Mouse (Mus musculus) Muller cell, postnatal 12 days (primary cell): Measurements from ENCODE around the gene Stk39.

Experiments
- DNase-seq: peaks from one replicate; pipeline ENCODE4 v3.0.0-alpha.2; 2015; ENCODE audit errors: inconsistent ontology term

Stk39 gene

GRCm38 (mm10) chr2:68458115-68458514 is 14.0 kb downstream of the Stk39 start:
- DNase-seq, result no peak

- no peak for DNase-seq
These were observed 14.5 kb downstream of the Stk39 start for GRCm38 (mm10) chr2:68457455-68458032.

GRCm38 (mm10) chr2:68456899-68457298 is 15.2 kb downstream of the Stk39 start:
- DNase-seq, result no peak

DNA sequence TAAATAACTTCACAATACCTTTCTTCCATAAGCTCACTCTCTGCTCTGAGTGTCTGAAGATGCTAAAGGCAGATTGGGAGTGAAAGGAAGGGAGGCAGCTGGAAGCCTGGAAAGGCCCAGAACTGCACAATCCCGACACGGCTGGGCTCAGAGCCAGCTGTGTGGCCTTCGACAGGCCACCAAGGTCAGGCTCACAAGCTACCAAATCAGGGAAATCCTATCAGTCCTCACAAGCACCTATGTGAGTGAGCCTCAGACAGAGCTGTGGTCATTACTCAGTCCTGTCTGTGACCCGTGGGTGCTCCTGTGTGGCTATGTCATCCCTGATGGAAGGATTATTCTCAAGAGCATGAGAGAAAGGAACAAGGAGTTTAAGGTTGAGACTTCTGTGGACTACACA is 19.7 kb downstream of the Stk39 start:
- no peak for DNase-seq

DNA sequence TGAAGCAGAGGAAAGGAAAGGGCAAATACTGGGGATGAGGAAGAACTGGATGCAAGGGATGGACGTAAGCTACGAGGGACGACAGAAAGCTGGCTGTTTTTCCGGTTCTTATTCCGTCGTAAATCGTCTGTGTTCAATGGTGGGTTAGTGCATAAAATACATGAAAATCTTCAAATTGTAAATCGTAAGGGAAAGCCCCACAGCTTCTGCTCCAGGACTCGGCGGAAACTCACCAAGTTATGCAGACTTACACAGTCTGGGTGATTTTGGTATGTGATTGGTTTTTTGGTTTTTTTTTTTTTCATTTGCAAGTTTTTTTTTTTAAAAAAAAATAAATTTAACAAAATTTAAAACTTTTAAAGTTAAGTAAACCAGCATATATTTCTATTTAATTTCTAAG is 24.0 kb downstream of the Stk39 start:
- DNase-seq, result no peak

DNA sequence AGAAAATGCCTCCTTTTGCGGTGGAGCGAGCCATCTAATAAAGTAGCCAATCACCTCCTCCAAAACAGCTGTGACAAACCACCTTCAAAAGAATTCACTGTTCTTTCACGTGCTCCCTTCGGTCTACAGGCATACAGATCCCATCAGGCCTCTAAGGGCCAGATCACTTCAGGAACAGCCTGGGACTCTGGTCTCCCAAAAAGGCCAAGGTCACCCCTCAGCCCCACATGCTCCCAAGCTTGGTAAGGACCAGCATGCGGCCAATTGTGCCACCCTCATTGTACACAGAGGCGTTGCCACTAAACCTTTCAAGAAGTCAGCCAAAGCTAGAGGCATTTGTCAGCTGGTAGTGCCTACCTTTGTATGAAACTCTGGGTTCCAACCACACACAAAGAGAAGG is 28.9 kb downstream of the Stk39 start:
- no peak for DNase-seq

DNA sequence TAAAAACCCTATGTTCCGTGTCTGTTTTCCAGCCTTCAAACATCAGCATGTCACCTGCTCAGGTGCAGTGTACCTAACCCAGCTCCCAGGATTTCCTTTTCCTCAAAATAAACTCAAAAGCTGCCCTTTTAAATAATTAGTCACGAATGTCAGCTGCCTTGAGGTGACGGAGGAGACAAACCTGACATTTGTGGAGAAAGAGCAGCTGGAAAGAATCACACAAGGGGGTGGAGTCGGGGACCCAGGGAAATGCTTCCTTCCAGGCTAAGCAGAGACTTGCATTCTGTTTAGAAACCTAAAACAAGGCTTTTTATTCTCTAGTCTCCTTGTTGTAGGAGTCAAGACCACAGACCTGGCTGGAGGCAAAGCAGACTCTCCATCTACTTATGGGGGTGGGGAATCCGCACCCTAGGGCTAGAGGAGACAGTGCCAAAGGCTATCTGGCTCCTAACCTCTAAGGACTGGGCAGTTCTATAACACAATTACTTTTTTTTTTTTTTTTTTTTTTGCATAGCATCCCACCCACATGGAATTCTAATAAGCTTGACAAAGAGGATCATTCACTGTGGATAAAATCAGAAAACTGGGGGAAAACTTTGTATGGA is 29.9 kb downstream of the Stk39 start:
- peak; percentile 17 for DNase-seq

GRCm38 (mm10) chr2:68439614-68440013 is 32.5 kb downstream of the Stk39 start:
- no peak for DNase-seq

GRCm38 (mm10) chr2:68437920-68438319 is 34.1 kb downstream of the Stk39 start:
- DNase-seq, result no peak

- no peak for DNase-seq
These were observed 34.9 kb downstream of the Stk39 start for GRCm38 (mm10) chr2:68437216-68437615.

DNA sequence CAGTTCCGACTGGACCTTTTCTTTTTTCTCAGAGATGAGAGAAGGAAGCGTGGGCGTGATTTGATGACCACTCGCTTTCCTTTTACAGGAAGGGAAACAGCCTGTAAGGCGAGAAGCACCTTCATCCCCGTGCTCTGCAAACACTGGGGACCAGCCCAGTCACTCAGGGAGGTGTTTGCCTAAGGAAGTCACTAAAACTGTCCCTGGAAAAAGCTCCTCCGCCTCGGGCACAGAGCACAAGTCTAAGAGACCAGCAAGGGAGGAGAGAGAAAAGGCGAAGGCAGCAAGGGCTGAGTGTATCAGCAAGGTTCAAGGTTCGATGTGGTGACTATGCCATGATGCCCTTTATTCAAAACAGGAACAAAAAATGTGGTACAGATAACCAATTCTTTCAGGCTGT is 35.8 kb downstream of the Stk39 start:
- no peak for DNase-seq

DNA sequence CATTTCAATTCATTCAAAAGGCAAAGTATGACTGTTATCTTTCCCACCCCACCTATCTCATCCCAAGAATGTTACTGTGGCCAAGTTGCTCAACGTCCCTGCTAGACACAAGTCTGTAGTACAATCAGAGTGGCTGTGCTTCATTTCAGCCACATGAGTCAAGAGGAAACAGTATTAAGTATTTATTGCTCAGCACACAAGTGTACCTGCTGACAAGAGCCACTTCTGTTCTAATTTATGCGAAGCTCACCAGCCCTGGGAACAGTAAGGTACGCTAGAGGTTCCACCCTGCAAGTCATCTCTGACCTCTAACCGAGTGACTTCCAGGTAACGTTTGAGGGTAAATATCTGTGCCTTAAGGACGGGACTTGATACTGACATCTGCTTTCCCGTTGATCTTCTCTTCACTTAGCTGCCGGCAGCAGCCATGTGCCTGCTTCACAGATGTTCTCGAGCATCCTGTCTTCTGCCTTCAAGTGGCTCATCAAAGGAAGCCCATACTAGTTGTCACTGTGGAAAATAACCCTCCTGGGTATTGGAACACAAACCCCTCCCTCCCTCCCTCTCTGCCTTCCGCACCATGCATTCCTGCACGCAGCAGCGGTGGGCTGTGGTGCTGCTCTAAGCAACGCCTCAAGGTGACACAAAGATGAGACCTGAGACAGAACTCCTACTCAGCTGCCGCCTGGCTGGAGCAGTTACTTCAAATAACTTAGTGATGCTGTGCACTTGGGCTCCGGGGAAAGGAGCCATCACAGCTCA is 36.4 kb downstream of the Stk39 start:
- no peak for DNase-seq

GRCm38 (mm10) chr2:68434997-68435396 is 37.1 kb downstream of the Stk39 start:
- no peak for DNase-seq

DNA sequence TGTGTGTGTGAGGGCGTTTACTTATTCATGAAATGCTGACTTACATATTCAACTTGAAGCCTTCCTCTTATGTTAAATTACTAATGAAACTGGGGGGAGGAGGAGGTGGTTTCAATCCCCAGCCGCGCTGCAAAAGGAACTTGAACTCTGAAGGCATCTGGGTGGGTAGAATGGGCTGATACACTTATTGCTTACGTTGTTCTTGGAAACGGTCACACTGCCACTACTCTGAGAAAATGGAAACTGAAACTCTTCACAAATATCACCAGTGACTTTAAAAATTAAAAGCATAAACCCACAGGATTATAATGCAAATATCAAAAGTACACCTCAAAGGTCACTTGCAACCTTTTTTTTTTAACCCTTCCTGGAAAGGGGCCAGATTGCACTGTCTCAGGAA is 37.5 kb downstream of the Stk39 start:
- DNase-seq, result no peak

GRCm38 (mm10) chr2:68433736-68434312 is 38.2 kb downstream of the Stk39 start:
- no peak for DNase-seq

DNA sequence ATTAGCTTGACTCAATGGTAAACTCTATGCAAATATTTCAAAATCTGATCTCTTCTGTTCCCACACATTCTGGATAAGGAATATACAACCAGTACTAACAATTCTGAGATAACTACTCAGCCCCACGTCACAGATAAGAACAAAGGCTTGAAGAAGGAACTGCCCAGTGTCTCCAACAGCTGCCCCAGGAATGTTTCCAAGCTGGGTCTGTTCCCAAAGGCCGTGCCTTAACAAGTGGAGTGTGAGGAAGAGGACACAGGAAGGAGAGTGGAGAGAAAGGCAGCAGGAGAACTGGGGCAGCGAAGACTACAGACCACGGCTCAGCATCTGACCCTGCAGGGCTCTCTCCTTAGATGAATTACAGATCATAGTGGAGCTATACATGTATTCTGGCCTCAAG is 39.2 kb downstream of the Stk39 start:
- peak; percentile 75 for DNase-seq

GRCm38 (mm10) chr2:68431024-68431962 is 40.8 kb downstream of the Stk39 start:
- no peak for DNase-seq

DNA sequence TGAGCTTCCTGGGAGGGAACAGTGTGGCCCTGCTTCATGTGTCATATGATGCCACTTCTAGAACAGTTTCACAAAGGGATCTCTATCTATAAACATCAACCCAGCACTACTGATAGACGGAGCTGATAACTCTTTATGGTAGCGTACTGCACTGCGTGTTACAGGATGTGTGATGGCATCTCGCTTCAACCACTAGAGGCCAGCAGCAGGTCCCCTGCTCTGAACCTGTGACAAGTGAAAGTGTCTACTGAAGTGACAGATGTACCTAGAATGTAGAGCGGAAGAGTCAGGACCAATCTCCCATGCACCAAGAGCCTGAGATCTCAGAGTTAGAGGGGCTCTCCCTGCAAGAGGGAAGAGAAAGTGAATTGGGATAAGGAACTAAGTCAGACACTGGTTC is 41.6 kb downstream of the Stk39 start:
- no peak for DNase-seq

DNA sequence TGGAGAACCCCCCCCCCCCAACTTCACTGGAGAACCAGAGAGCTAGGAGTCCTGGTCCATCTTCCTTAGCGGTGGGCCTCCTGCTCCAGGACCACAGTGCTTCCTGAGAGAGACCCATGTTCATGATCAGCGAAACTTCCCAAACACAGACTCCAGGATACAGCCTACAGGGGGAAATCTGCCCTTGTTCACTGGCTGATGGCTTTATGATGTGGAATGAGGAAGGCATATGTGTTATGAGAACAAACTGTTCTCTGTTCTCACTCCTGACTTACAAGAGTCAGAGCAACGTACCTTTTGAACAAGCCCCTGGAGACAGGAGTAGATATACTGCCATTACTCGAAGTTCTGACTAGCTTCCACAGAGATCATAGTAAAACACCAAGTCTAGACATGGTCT is 42.6 kb downstream of the Stk39 start:
- DNase-seq, result no peak

GRCm38 (mm10) chr2:68426977-68427577 is 45.0 kb downstream of the Stk39 start:
- no peak for DNase-seq

DNA sequence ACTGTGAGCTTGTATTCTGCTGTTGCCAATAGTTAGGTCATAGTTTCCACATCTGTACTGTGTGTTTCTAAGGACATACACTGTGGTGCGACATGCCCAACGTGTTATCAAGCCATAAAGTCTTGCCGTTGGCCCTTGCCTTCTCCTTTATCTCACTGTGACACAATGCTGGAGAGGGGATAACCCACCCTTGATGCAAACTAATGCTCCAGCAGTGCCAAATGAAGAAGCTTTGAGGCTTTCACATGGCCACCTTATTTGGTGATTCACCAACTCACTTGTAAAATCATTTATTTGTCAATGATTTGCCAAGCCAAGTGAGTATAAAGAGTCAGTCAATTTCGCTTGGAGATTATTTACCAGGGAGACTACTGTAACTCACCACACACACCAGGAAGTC is 46.0 kb downstream of the Stk39 start:
- DNase-seq, result no peak
